Mouse (Mus musculus) spleen, adult 2 months (tissue): ENCODE measurements around the gene Pomgnt1.
A peak's percentile ranks its signal among the peaks of the same experiment; 100 is the strongest.

Experiments used
- CTCF ChIP-seq: fragments of 200-500 bp; IDR thresholded peaks from 2 replicates; pipeline ENCODE4 v1.5.1; 2011; ENCODE audit warnings: mild to moderate bottlenecking, inconsistent platforms; ENCODE audit not compliant: insufficient read depth, insufficient read length, insufficient replicate concordance; ENCODE audit errors: extremely low read depth
- POLR2A ChIP-seq: fragments of 200-500 bp; IDR thresholded peaks from 2 replicates; pipeline ENCODE4 v1.6.1; 2011; ENCODE audit warnings: low read depth, low read length, inconsistent platforms

GRCm38 (mm10) chr4:116150156-116150861, 26.7 kb downstream of the Pomgnt1 start:
- TF ChIP-seq POLR2A = peak; percentile 58
- TF ChIP-seq CTCF = no peak
